Mouse (Mus musculus) bone marrow, adult 2 months (tissue): Measurements from ENCODE around the gene Lif. TPM values are rescaled to one million over a fixed set of nuclear protein-coding genes. Genes with fewer than 3 reads are reported as not detected.

ENCODE experiments used
- H3K27ac ChIP-seq: fragments of 200-500 bp; 2 replicates; pipeline ENCODE4 v1.5.1; 2012; ENCODE audit warnings: low read depth, mild to moderate bottlenecking, control low read depth, inconsistent platforms, low read length; ENCODE audit not compliant: control insufficient read depth, poor library complexity, insufficient read depth
- H3K4me1 ChIP-seq: fragments of 200-500 bp; 2 replicates; pipeline ENCODE4 v1.6.1; 2011; ENCODE audit warnings: low read length; ENCODE audit not compliant: control insufficient read depth, insufficient read depth
- H3K4me3 ChIP-seq: fragments of 200-500 bp; replicated peaks from 2 replicates; pipeline ENCODE3; 2011; ENCODE audit warnings: mild to moderate bottlenecking, low read depth, low read length, control low read depth; ENCODE audit not compliant: control insufficient read depth
- CTCF ChIP-seq: fragments of 200-500 bp; IDR thresholded peaks from 2 replicates; pipeline ENCODE4 v1.5.1; 2011; ENCODE audit warnings: low read length, control low read depth; ENCODE audit not compliant: control insufficient read depth, insufficient read depth
- POLR2A ChIP-seq: fragments of 200-500 bp; IDR thresholded peaks from 2 replicates; pipeline ENCODE4 v1.6.1; 2011; ENCODE audit warnings: low read depth, mild to moderate bottlenecking, control low read depth, low read length, borderline replicate concordance; ENCODE audit not compliant: control insufficient read depth
- WGBS: fragments of 180-500 bp; shearing (Covaris S2); methylation state at CpG from one replicate; pipeline ENCODE4 v1.1.7; 2018; 5-methylcytosine and 5-hydroxymethylcytosine counted together
- polyA plus RNA-seq: library from polyadenylated mRNA; stranded (reverse); fragments of >200 nt; gene quantifications from 2 replicates; pipeline ENCODE4 v1.2.4, GENCODE M21; 2011; ENCODE audit warnings: low replicate concordance; ENCODE audit not compliant: missing spikeins, insufficient read depth, insufficient read length

The Lif gene
- polyA plus RNA-seq, 1 experiment = 0.70 TPM

- no peaks in the 10 kb centered on the region for H3K4me1 ChIP-seq
- TF ChIP-seq POLR2A = no peak
- no peak overlapping the region for H3K27ac ChIP-seq
- no peak overlapping the region for H3K4me3 ChIP-seq
- WGBS = 85% methylated on average over 5 of the region's 5 CpGs
These were observed 45.1 kb downstream of the Lif start for GRCm38 (mm10) chr11:4302363-4302913.

DNA sequence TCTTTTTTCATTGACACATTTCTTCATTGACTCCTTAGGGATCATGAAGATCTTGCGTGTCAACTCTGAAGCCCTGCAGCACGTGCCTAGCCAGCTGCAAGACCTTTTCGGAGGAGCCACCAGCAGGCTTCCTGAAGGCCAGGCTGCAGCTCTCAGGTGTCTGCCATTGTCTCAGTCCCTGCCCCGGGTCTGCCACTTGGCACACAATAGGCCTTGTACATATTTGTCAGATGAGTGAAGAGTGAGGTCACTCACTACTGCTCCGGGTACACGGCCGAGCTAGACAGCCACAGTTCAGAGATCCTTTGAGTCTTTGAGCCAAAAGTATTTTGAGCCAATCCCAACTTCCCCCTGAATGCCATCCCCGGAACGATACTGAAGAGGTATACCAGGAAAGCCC is 45.7 kb downstream of the Lif start:
- Histone ChIP-seq H3K4me3 (no peak overlapping the region), H3K27ac (no peak overlapping the region), H3K4me1 (no peaks in the 10 kb centered on the region)
- 79% methylated on average over 9 of the region's 9 CpGs for WGBS
- TF ChIP-seq CTCF = no peak
- no peak for TF ChIP-seq POLR2A

- 74% methylated on average over 4 of the region's 4 CpGs for WGBS
- Histone ChIP-seq H3K4me1 (no peaks in the 10 kb centered on the region), H3K27ac (no peak overlapping the region), H3K4me3 (no peak overlapping the region)
- TF ChIP-seq CTCF (no peak), POLR2A (no peak)
These were observed 46.8 kb downstream of the Lif start for GRCm38 (mm10) chr11:4304203-4304602.

DNA sequence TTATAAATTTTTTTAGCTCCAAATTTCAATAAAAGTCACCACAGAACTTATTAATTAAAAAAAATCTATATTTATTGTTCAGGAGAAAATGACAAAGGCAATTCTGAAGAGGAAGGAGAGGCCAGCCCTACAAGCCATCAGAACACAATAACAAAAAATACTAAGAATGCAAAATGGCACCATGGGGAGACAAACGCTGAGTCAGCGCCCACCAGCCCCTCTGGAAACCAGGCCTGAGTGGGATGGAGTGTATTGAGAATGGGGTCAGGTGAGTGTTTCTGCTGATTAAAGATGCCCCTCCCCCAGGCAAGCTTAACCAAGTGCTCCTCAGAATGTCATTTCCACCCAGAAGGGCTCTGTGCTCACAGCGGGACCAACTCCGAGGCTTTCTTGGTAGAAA is 47.7 kb downstream of the Lif start:
- no peaks in the 10 kb centered on the region for H3K4me1 ChIP-seq
- no peak overlapping the region for H3K27ac ChIP-seq
- TF ChIP-seq CTCF (no peak), POLR2A (no peak)
- no peak overlapping the region for H3K4me3 ChIP-seq
- 93% methylated on average over 4 of the region's 4 CpGs for WGBS

DNA sequence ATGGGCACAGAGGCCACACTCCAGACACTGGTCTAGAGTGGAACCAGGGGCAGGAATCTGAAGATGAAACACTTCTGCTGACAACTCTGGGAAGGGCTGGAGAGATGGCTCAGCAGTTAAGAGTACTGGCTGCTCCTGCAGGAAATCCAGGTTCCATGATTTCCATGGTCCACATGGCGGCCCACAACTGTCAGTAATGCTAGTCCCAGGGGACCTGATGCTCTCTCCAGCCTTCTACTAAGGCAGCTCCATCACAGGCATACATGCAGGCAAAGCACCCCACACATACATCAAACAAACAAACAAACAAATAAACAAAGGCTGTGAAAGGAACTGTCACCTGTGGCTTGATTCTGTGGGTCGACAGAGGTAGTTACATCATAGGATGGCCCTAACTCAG is 48.7 kb downstream of the Lif start:
- 58% methylated on average over 2 of the region's 2 CpGs for WGBS
- Histone ChIP-seq H3K4me1 (no peaks in the 10 kb centered on the region), H3K4me3 (no peak overlapping the region), H3K27ac (no peak overlapping the region)
- no peak for TF ChIP-seq POLR2A
- TF ChIP-seq CTCF = no peak

GRCm38 (mm10) chr11:4308060-4308513 is 50.7 kb downstream of the Lif start:
- H3K4me1 ChIP-seq = no peaks in the 10 kb centered on the region
- no peak overlapping the region for H3K27ac ChIP-seq
- TF ChIP-seq CTCF (no peak), POLR2A (no peak)
- no peak overlapping the region for H3K4me3 ChIP-seq
- WGBS = 71% methylated on average over 6 of the region's 6 CpGs

- no peak overlapping the region for H3K27ac ChIP-seq
- 49% methylated on average over 25 of the region's 25 CpGs for WGBS
- no peaks in the 10 kb centered on the region for H3K4me1 ChIP-seq
- no peak for TF ChIP-seq POLR2A
- no peak for TF ChIP-seq CTCF
- H3K4me3 ChIP-seq = no peak overlapping the region
These were observed 51.4 kb downstream of the Lif start for GRCm38 (mm10) chr11:4308514-4309450.

DNA sequence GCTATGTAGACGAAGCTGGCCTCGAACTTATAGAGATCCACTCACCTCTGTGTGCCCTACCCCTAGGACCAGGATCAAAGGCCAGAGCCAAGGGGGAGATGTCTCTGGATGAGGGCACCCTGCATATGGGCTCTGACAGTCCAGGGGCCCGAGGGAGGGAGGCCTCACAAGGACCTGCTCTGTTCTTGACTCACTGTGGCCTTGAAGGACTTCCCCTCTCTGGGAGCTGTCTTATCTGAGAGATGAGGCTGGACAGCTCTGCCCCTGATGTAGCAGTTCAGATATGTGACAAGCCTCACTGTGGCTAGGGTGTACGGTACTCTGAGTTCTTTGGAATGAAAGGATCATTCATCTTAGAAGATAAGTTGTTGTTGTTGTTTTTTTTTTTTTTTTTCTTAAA is 52.3 kb downstream of the Lif start:
- H3K27ac ChIP-seq = no peak overlapping the region
- H3K4me1 ChIP-seq = no peaks in the 10 kb centered on the region
- 69% methylated on average over 4 of the region's 4 CpGs for whole genome bisulfite sequencing
- no peak overlapping the region for H3K4me3 ChIP-seq
- no peak for TF ChIP-seq CTCF
- no peak for TF ChIP-seq POLR2A

DNA sequence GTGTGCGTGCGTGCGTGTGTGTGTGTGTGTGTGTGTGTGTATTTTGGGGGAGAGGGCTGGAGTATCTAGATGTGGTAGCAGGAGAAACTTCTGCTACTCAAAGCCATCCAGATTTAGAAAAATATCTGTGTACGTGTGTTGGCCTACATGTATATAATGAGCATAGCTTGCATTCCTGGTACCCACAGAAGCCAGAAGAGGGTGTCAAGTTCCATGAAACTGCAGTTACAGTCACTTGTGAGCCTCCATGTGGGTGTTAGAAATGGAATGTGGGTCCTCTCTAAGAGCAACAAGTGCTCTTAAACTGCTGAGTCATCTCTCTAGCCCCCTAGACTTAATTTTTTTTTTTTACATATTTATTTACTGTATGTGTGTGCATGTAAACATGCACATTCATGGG is 53.0 kb downstream of the Lif start:
- WGBS = 87% methylated on average over 4 of the region's 4 CpGs
- TF ChIP-seq CTCF (no peak), POLR2A (no peak)
- Histone ChIP-seq H3K27ac (no peak overlapping the region), H3K4me1 (no peaks in the 10 kb centered on the region), H3K4me3 (no peak overlapping the region)
